Mouse (Mus musculus) common myeloid progenitor, adult 5-6 weeks (primary cell): Measurements from ENCODE around the gene Foxo1. TPM values are rescaled to one million over a fixed set of nuclear protein-coding genes. Genes with fewer than 3 reads are reported as not detected.
A peak's percentile ranks its signal among the peaks of the same experiment; 100 is the strongest.

Experiments used
- ATAC-seq: replicated peaks from 2 replicates; pipeline ENCODE4 v1.8.0; 2016; ENCODE audit warnings: low read depth, mild to moderate bottlenecking, moderate TSS enrichment, inconsistent platforms; ENCODE audit not compliant: poor library complexity, severe bottlenecking
- total RNA-seq: library from RNA; stranded (forward); fragments of 200-1000, 187-1606 nt; gene quantifications from 2 replicates; pipeline ENCODE4 v1.2.3, GENCODE M21; 2017

Foxo1 gene
- total RNA-seq, 1 experiment from 2014 or later = 1.6 TPM

DNA sequence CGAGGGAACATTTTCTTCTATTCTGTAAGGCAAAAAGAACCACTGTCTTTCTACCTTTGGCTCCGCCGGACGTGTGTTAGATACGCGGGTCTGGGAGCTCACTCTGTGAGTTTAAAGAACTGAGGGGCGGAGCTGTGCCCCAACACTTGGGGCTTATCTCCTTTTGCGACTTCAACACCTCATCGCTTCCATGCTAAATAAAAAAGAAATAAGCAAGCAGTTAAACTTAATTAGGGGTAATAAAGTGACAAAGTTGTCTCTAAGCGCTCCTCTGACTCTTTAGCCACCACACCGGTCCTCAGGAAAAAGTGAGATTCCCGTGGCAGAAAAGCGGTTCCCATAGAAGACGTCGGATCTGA, 864 bp upstream of the Foxo1 start:
- ATAC-seq = no peak; the same call in 1 of the 2 replicates

- no peak for ATAC-seq
Observed at GRCm38 (mm10) chr3:52268487-52268736, 276 bp downstream of the Foxo1 start.

GRCm38 (mm10) chr3:52268737-52269513, 789 bp downstream of the Foxo1 start:
- ATAC-seq = no peak

DNA sequence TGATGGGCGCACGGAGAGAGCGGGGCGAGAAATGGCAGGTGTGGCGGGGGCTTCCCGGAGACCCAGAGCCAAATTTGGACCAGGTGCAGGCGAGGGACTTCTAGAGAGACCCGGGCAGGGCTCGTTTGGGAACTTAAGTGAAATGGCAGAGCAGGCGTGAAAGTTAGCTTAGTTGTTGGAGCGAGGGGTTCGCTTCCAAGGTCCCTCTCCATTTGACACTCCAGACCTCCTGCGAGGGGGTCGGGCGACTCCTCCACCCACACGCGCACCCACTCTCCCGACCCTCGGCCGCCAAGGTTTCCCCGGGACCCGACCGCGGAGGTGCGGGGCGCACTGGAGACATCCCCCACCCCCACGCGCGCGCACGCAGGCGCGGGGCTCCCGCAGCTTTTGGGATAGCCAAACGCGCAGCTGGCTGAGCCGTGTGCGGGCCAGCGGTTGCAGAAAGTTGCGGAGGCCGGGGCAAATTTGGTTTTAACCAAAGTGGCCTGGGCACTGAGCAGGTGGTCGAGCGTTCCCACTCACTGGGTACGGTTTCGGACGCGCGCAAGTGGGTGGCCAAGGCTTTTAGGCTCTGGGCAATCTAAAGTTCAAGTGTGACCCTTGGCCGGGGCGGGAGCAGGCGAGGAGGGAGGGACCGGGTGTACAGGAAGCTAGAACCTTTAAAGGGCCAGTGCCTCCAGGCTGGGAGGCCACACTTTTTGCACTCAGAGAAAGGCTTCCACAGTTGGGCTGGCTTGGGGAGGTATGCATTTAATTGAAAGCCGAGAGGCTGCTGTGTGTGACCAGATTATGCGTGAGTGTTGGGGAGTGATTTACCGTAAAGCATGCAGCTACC, 1.6 kb downstream of the Foxo1 start:
- peak; percentile 64 for ATAC-seq

GRCm38 (mm10) chr3:52270511-52270910, 2.4 kb downstream of the Foxo1 start:
- no peak for ATAC-seq

DNA sequence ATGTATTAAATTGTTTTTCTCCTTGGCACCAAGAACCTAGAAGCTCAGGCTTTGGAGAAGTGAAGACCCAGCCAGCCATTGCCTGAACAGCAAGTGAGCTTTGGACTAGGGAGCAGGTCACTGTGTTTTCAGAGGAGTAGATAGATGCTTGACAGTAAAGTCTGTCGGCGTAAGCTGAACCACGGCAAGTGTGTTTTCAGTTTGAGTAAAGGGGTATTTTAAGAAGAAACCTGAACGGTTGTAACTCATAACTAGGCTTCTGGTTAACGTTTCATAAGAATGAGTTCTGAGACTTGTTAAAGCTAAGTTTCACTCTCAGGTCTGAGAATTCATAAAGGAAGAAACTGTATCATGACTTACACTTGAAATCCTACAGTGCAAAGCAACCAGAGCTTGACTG, 3.2 kb downstream of the Foxo1 start:
- ATAC-seq = no peak

- no peak for ATAC-seq
Observed at GRCm38 (mm10) chr3:52272376-52272865, 4.3 kb downstream of the Foxo1 start.

DNA sequence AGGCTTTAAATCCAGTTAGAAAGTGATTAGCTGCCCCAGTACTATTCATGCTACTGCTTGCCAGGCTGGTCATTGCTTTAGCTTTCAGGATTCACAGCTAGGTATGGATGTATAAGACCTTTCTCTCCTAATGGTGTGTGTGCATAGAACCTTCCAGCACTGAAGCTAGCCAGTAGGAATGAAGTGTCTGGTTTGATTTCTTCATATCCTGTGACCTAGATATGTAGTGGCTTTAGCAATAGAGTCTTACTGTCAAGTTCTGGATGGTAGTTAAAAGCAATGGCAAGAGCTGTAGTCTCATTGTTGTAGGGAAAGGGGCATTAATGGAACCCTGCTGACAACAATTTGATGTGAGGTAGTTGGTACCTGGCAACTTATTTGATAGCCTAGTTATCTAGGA, 6.3 kb downstream of the Foxo1 start:
- no peak for ATAC-seq

DNA sequence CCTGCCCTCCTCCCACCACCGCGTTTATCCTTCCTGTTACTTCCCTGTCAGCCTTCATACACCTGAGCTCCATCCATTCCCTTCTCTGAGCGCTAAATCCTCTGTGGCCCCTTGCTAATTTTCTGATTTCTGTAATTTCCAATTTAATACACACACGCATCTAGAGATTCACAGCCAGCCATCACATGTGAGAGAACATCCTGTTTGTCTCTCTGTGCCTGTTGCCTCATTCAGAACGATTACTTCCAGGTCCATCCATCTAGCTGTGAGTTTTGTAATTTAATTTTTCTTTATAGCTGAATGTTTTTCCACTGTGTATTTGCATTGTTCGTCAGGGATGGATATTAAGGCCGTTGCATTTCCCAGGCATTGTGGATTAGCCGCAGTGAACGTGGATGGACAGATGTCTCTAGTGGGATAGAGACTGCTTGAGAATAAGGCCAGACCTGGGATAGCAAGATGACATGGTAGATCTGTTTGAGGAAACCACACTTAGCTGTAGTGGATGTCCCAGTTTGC, 7.0 kb downstream of the Foxo1 start:
- ATAC-seq = no peak

DNA sequence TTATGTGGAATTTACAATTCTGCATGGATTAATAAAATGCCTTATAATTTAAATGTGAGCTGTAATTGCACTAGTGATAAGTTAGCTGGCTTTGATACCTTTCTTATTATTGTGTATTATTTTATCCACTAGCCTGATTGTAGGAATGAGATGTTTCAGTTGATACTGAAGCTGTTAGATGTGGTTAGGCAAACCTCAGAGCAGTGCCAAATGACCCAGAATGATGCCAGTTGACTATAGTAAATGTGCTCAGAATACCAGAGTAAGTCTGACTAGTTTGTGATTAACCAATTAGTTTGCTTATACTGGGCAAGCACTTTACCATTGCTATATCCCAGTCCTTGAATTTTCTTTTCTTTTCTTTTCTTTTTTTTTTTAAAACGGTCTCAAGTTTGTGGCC, 12.5 kb downstream of the Foxo1 start:
- ATAC-seq = no peak

DNA sequence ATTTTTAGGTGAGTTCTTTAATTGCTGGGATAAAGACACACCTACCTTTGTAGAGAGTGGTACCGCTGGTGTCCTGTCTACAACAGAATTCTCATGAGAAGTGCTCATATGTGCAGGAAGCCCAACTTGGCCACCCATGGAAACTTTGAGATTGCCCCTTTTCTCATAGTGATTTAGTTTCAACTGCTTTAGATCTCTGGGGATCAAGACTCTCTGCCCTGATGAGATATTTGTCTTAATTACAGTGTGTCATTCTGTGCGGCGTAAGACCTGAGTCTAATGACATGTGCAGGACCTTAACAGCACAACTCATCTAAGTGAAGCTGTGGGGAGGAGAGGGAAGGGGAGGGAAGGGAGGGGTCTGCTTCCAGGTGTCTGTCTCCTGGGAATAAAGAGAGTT, 13.7 kb downstream of the Foxo1 start:
- no peak for ATAC-seq

- no peak for ATAC-seq
Observed at GRCm38 (mm10) chr3:52282369-52282768, 14.2 kb downstream of the Foxo1 start.

DNA sequence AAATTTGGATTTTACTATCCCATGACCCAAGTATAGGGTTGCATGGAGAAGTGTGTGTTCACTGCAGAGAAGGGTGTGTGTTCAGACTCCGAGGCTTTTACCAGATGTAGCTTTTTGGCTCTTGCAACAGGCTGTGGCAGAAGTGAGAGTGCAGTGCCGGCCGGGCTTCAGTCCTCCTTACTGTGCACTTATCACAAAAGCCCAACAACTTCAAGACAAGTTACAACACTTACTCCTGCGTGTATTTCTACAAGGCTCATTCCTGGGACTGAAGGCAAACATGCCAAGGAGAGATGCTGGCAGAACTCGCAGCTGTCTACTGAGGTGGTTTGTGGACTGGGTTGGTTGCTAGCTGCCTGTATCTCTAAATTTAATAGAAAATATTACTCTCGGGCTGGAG, 15.4 kb downstream of the Foxo1 start:
- ATAC-seq = no peak

GRCm38 (mm10) chr3:52290811-52291210, 22.7 kb downstream of the Foxo1 start:
- no peak for ATAC-seq

- ATAC-seq = no peak
Observed at GRCm38 (mm10) chr3:52292498-52292897, 24.4 kb downstream of the Foxo1 start.

- no peak for ATAC-seq
Observed at GRCm38 (mm10) chr3:52293946-52294345, 25.8 kb downstream of the Foxo1 start.

GRCm38 (mm10) chr3:52295688-52296087, 27.6 kb downstream of the Foxo1 start:
- no peak for ATAC-seq

- no peak for ATAC-seq
Observed at GRCm38 (mm10) chr3:52296224-52296760, 28.2 kb downstream of the Foxo1 start.

DNA sequence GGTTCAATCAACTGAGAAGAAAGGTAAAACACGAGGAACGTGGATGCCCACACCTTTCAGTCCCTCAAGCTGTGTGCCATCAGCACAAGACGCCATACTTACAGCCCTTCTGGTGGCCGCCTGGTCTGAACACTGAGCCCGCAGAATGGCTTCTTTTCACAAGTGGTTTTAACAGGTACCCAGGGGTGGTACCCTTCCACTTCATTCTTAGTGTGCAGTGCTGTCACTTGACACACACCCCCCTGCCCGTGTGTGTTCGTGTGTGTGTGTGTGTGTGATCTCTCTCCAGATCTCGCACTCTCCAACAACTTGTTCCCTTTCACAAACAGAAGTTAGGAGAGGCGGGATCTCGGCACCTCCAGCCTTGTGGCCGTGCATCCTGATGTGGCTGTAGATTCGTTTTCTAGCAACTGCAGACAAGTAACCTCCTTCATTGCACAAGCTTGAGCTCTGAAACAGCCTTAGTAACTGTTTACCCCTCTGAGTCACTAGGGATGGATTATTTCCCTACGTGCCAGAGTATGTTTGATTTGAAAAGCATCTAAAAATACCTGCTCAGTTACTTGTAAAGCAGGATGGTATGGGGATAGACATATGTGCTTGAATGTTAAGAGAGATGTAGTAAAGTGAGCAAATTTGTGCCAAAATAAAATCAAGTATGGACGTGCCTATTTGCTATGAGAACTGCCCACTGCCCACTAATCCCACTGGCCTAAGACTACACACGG, 29.3 kb downstream of the Foxo1 start:
- no peak for ATAC-seq

DNA sequence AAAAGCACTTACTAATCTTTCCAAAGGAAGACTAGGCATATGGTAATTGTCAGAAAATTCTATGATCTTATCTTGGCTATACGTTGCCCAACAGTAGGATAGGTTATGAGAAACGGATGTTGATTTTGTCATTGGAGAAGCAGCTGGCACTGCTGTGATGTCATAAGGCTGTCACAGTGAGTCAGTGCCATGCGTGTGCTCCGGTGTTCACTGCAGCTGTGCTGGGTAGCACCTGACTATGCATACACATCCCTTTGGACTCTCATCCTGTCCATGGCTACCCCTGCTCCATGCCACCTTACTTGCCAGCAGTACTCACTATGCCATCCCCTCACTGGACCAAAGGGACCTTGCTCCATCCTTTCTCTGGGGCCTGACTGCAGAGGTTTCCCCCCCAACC, 30.5 kb downstream of the Foxo1 start:
- no peak for ATAC-seq
